Mouse (Mus musculus) CH12.LX (cell line): ENCODE data around the gene Adcy10. TPM values are rescaled to one million over a fixed set of nuclear protein-coding genes. Genes with fewer than 3 reads are reported as not detected.

Source experiments
- DNase-seq: peaks from one replicate; pipeline ENCODE4 v3.0.0-alpha.2; 2013; ENCODE audit errors: extremely low read depth
- H3K27ac ChIP-seq: 2 replicates; pipeline ENCODE4 v1.5.1; 2012; ENCODE audit warnings: low read depth, mild to moderate bottlenecking, control low read depth, moderate library complexity; ENCODE audit not compliant: insufficient read depth
- H3K27me3 ChIP-seq: replicated peaks from 2 replicates; pipeline ENCODE3; 2012; ENCODE audit warnings: inconsistent platforms
- H3K36me3 ChIP-seq, 2 experiments: replicated peaks in 1 of 2; 2 replicates each; pipeline versions ENCODE3 to v1.6.1; 2012; ENCODE audit warnings: inconsistent platforms in 1 of 2, low read length in 1 of 2, mild to moderate bottlenecking in 1 of 2, mixed read lengths in 1 of 2, moderate library complexity in 1 of 2; ENCODE audit not compliant: control insufficient read depth in 1 of 2, insufficient read depth in 1 of 2
- H3K4me1 ChIP-seq, 2 experiments: 2 replicates each; pipeline ENCODE4 v1.6.1; 2012; ENCODE audit warnings: inconsistent platforms in 1 of 2, moderate library complexity in 1 of 2; ENCODE audit not compliant: insufficient read depth in 2 of 2, control insufficient read depth in 1 of 2
- H3K4me2 ChIP-seq: 2 replicates; pipeline ENCODE4 v1.6.1; 2012; ENCODE audit warnings: low read depth, mild to moderate bottlenecking, control low read depth; ENCODE audit not compliant: poor library complexity, insufficient read depth, severe bottlenecking
- H3K4me3 ChIP-seq, 3 experiments: fragments of 150-350 bp in 1 of 3; sonication (generic) in 1 of 3; replicated peaks in 1 of 3; 2 replicates each; pipeline versions ENCODE3 to v1.5.1; 2011 to 2012; ENCODE audit warnings: low read depth in 2 of 3, low read length in 2 of 3, mild to moderate bottlenecking in 2 of 3, moderate library complexity in 2 of 3, control low read depth in 1 of 3, improper control_type of control experiment in 1 of 3, inconsistent platforms in 1 of 3, mixed read lengths in 1 of 3; ENCODE audit not compliant: poor library complexity in 1 of 3
- H3K79me2 ChIP-seq: replicated peaks from 2 replicates; pipeline ENCODE4 v1.6.1; 2012; ENCODE audit warnings: mild to moderate bottlenecking, moderate library complexity; ENCODE audit not compliant: control insufficient read depth, poor library complexity, insufficient read depth, severe bottlenecking; ENCODE audit errors: extremely low read depth
- H3K9ac ChIP-seq: 2 replicates; pipeline ENCODE4 v1.6.1; 2012; ENCODE audit warnings: low read depth, mild to moderate bottlenecking, control low read depth, moderate library complexity; ENCODE audit not compliant: insufficient read depth
- H3K9me3 ChIP-seq: replicated peaks from 2 replicates; pipeline ENCODE3; 2012; ENCODE audit warnings: low read length, inconsistent platforms, mixed read lengths
- CHD1 ChIP-seq: IDR thresholded peaks from 2 replicates; pipeline ENCODE4 v1.6.1; 2012; ENCODE audit warnings: low read depth, low read length, improper control_type of control experiment, inconsistent platforms
- CHD2 ChIP-seq: IDR thresholded peaks from 2 replicates; pipeline ENCODE4 v1.6.1; 2011; ENCODE audit warnings: low read length, improper control_type of control experiment
- CTCF ChIP-seq, 2 experiments: IDR thresholded peaks in 1 of 2; conservative IDR thresholded peaks in 1 of 2; 2 replicates each; pipeline ENCODE4 v1.5.1; 2011 to 2012; ENCODE audit warnings: low read depth in 2 of 2, low read length in 2 of 2, improper control_type of control experiment in 1 of 2, inconsistent platforms in 1 of 2, mild to moderate bottlenecking in 1 of 2, moderate library complexity in 1 of 2
- EP300 ChIP-seq: IDR thresholded peaks from 2 replicates; pipeline ENCODE4 v1.6.1; 2011; ENCODE audit warnings: low read length, improper control_type of control experiment
- ETS1 ChIP-seq: conservative IDR thresholded peaks from 2 replicates; pipeline ENCODE4 v1.6.1; 2012; ENCODE audit warnings: low read depth, mild to moderate bottlenecking, inconsistent platforms, low read length, improper control_type of control experiment, moderate library complexity
- GABPA ChIP-seq: IDR thresholded peaks from 2 replicates; pipeline ENCODE4 v1.6.1; 2012; ENCODE audit warnings: low read depth, low read length, improper control_type of control experiment, inconsistent platforms; ENCODE audit not compliant: insufficient replicate concordance
- IRF4 ChIP-seq: IDR thresholded peaks from 2 replicates; pipeline ENCODE4 v1.6.1; 2014; ENCODE audit warnings: low read depth, mild to moderate bottlenecking, inconsistent platforms, low read length, improper control_type of control experiment
- JUN ChIP-seq: IDR thresholded peaks from 2 replicates; pipeline ENCODE4 v1.6.1; 2011; ENCODE audit warnings: low read depth, mild to moderate bottlenecking, low read length, improper control_type of control experiment, moderate library complexity; ENCODE audit not compliant: insufficient read depth
- JUND ChIP-seq: conservative IDR thresholded peaks from 2 replicates; pipeline ENCODE4 v1.6.1; 2011; ENCODE audit warnings: low read depth, low read length, improper control_type of control experiment
- KAT2A ChIP-seq: IDR thresholded peaks from 2 replicates; pipeline ENCODE4 v1.6.1; 2012; ENCODE audit warnings: low read length, improper control_type of control experiment, inconsistent platforms; ENCODE audit not compliant: insufficient replicate concordance
- MAFK ChIP-seq: IDR thresholded peaks from 2 replicates; pipeline ENCODE4 v1.6.1; 2011; ENCODE audit warnings: low read length, improper control_type of control experiment; ENCODE audit not compliant: insufficient replicate concordance
- POLR2A ChIP-seq: IDR thresholded peaks from 2 replicates; pipeline ENCODE4 v1.6.1; 2011; ENCODE audit warnings: low read depth, mild to moderate bottlenecking, improper control_type of control experiment, low read length
- RAD21 ChIP-seq: IDR thresholded peaks from 2 replicates; pipeline ENCODE4 v1.6.1; 2011; ENCODE audit warnings: low read depth, mild to moderate bottlenecking, low read length, improper control_type of control experiment, moderate library complexity
- SIN3A ChIP-seq: IDR thresholded peaks from 2 replicates; pipeline ENCODE4 v1.6.1; 2012; ENCODE audit warnings: low read length, improper control_type of control experiment, inconsistent platforms
- TBP ChIP-seq: conservative IDR thresholded peaks from 2 replicates; pipeline ENCODE4 v1.6.1; 2011; ENCODE audit warnings: low read depth, low read length, improper control_type of control experiment
- TCF12 ChIP-seq: IDR thresholded peaks from 2 replicates; pipeline ENCODE4 v1.6.1; 2014; ENCODE audit warnings: low read depth, mild to moderate bottlenecking, inconsistent platforms, low read length, improper control_type of control experiment
- UBTF ChIP-seq: IDR thresholded peaks from 2 replicates; pipeline ENCODE4 v1.6.1; 2012; ENCODE audit warnings: low read depth, mild to moderate bottlenecking, inconsistent platforms, low read length, improper control_type of control experiment, moderate library complexity
- USF2 ChIP-seq: conservative IDR thresholded peaks from 2 replicates; pipeline ENCODE4 v1.6.1; 2011; ENCODE audit warnings: low read depth, low read length, improper control_type of control experiment
- ZKSCAN1 ChIP-seq: IDR thresholded peaks from 2 replicates; pipeline ENCODE4 v1.6.1; 2012; ENCODE audit warnings: low read depth, inconsistent platforms, low read length, improper control_type of control experiment, borderline replicate concordance
- dilution Hi-C: fragments of 300-500 bp; cut with MboI; formaldehyde crosslinking; loops from 2 replicates; pipeline ENCODE4 v1.14.3; 2020; ENCODE audit warnings: low sequenced_read_pairs; ENCODE audit not compliant: extremely low pct_unique_long_range_greater_than_20kb, extremely low pct_ligation_motif_present
- in situ Hi-C: fragments of 300-500 bp; cut with MboI; formaldehyde crosslinking; loops from 3 replicates; pipeline ENCODE4 v1.14.3; 2019; ENCODE audit warnings: low sequenced_read_pairs, low pct_ligation_motif_present, low pct_unique_long_range_greater_than_20kb, mixed read lengths
- polyA plus RNA-seq: library from polyadenylated mRNA; unstranded; fragments of >175 nt; gene quantifications from 2 replicates; pipeline ENCODE4 v1.2.1, GENCODE M21; 2012; ENCODE audit warnings: low read depth; ENCODE audit not compliant: insufficient read length
- total RNA-seq, 2 experiments: library from RNA; depleted of rRNA; stranded (reverse); fragments of 300-350 nt in 1 of 2; fragments of >200 nt in 1 of 2; gene quantifications; 2 replicates each; pipeline ENCODE4 v1.2.3; 2012 to 2014

Adcy10 gene
- total and polyA plus RNA-seq, 3 experiments = 0.13 TPM; not detected in 2

- dilution Hi-C loops (no loop called here), in situ Hi-C loops (no loop called here)
- DNase-seq = peak; percentile 27
- H3K4me3 ChIP-seq = no peak overlapping the region
- TF ChIP-seq EP300 (peak; percentile 65), JUN (no peak)
- no peaks in the 10 kb centered on the region for H3K36me3 ChIP-seq
- no peaks in the 10 kb centered on the region for H3K9me3 ChIP-seq
- no peak overlapping the region for H3K4me2 ChIP-seq
- H3K4me1 ChIP-seq = peaks cover 0 to 21% of the 10 kb centered on the region in 2 experiments; a peak in 3 of 4 replicates
- H3K9ac ChIP-seq = no peak overlapping the region
- H3K27ac ChIP-seq = no peak overlapping the region
- H3K27me3 ChIP-seq = no peaks in the 10 kb centered on the region
- H3K79me2 ChIP-seq = no peaks in the 10 kb centered on the region
Measured at GRCm38 (mm10) chr1:165471490-165471889, 13.5 kb upstream of the Adcy10 start.

- no peaks in the 10 kb centered on the region for H3K9me3 ChIP-seq
- dilution Hi-C loops (no loop called here), in situ Hi-C loops (no loop called here)
Measured at GRCm38 (mm10) chr1:165486108-165486507, 1.1 kb downstream of the Adcy10 start.

DNA sequence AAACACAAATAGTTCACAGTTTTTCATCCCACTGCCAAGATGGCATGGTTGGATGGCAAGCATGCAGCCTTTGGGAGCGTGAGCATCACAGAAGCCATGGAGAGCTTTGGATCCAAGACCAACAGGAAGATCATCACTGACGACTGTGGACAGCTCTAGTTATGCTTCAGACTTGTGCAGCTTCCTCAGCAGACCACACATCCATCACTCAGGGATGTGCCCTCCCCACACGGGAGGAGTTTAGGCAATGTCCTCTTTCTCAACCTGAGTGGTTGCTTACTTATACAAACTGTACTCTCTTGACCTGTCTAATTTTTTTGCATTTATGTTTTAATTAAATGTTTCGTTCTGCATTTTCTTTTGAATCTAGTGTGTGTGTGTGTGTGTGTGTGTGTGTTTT is 4.2 kb downstream of the Adcy10 start:
- TF ChIP-seq JUND = no peak
- TF ChIP-seq RAD21 = no peak
- no peak for TF ChIP-seq CTCF (conservative IDR thresholded peaks at IDR 0.05 in 1 of 2, IDR thresholded peaks at IDR 0.05 in 1 of 2; ENCODE audit: low read depth in 2 of 2, low read length in 2 of 2)
- TF ChIP-seq MAFK = no peak
- no peak for TF ChIP-seq IRF4
- no peak for TF ChIP-seq TBP
- no peak for TF ChIP-seq SIN3A
- TF ChIP-seq EP300 = no peak
- Histone ChIP-seq H3K4me1 (no peaks in the 10 kb centered on the region), H3K9ac (no peak overlapping the region), H3K27ac (no peak overlapping the region), H3K4me3 (no peak overlapping the region), H3K4me2 (no peak overlapping the region), H3K27me3 (no peaks in the 10 kb centered on the region), H3K36me3 (peaks cover 0 to 2% of the 10 kb centered on the region in 2 experiments), H3K9me3 (no peaks in the 10 kb centered on the region), H3K79me2 (no peaks in the 10 kb centered on the region)
- DNase-seq = no peak
- in situ Hi-C loops = no loop called here
- dilution Hi-C loops = no loop called here

More at GRCm38 (mm10) chr1:165486108-165486507, 1.1 kb downstream of the Adcy10 start:
- H3K79me2 ChIP-seq = no peaks in the 10 kb centered on the region
- H3K27me3 ChIP-seq = no peaks in the 10 kb centered on the region
- H3K9ac ChIP-seq = no peak overlapping the region
- DNase-seq = no peak
- no peaks in the 10 kb centered on the region for H3K4me1 ChIP-seq
- H3K27ac ChIP-seq = no peak overlapping the region
- no peak for TF ChIP-seq CHD1
- no peak for TF ChIP-seq JUND
- TF ChIP-seq TCF12 = no peak
- TF ChIP-seq POLR2A = no peak
- TF ChIP-seq CHD2 = no peak
- TF ChIP-seq ZKSCAN1 = no peak
- no peak for TF ChIP-seq ETS1
- TF ChIP-seq SIN3A = no peak
- TF ChIP-seq CTCF (conservative IDR thresholded peaks at IDR 0.05 in 1 of 2, IDR thresholded peaks at IDR 0.05 in 1 of 2; ENCODE audit: low read depth in 2 of 2, low read length in 2 of 2) = no peak
- TF ChIP-seq KAT2A = no peak
- TF ChIP-seq USF2 = no peak
- no peak for TF ChIP-seq UBTF
- no peak for TF ChIP-seq GABPA
- no peak overlapping the region for H3K4me3 ChIP-seq
- H3K4me2 ChIP-seq = no peak overlapping the region
- H3K36me3 ChIP-seq = peaks cover 4 to 14% of the 10 kb centered on the region in 2 experiments
